Mouse (Mus musculus) heart, embryonic 11.5 days (tissue): ENCODE results near the gene Lingo3. TPM values are rescaled to one million over a fixed set of nuclear protein-coding genes. Genes with fewer than 3 reads are reported as not detected.

Source experiments
- ATAC-seq: fragments of 200-750 bp; cut with Nextera tagmentation; replicated peaks from 2 replicates; pipeline ENCODE4 v1.8.0; 2017; ENCODE audit warnings: moderate library complexity; ENCODE audit not compliant: insufficient number of reproducible peaks, low FRiP score, low TSS enrichment
- H3K27ac ChIP-seq: fragments of 300-500 bp; sonication (generic); 2 replicates; pipeline ENCODE4 v1.5.1; 2014; ENCODE audit warnings: mild to moderate bottlenecking, low read depth, low read length
- H3K27me3 ChIP-seq: fragments of 300-500 bp; sonication (generic); 2 replicates; pipeline ENCODE4 v1.6.1; 2014; ENCODE audit warnings: mild to moderate bottlenecking, low read length, mixed read lengths; ENCODE audit not compliant: control insufficient read depth, insufficient read depth
- H3K36me3 ChIP-seq: fragments of 300-500 bp; sonication (generic); 2 replicates; pipeline ENCODE4 v1.6.1; 2014; ENCODE audit warnings: mild to moderate bottlenecking, low read length, moderate library complexity, mixed read lengths; ENCODE audit not compliant: control insufficient read depth, insufficient read depth
- H3K4me1 ChIP-seq: fragments of 300-500 bp; sonication (generic); 2 replicates; pipeline ENCODE4 v1.6.1; 2014; ENCODE audit warnings: low read length; ENCODE audit not compliant: control insufficient read depth, insufficient read depth
- H3K4me2 ChIP-seq: fragments of 300-500 bp; sonication (generic); 2 replicates; pipeline ENCODE4 v1.6.1; 2014; ENCODE audit warnings: mild to moderate bottlenecking, moderate library complexity
- H3K4me3 ChIP-seq: fragments of 300-500 bp; sonication (generic); 2 replicates; pipeline ENCODE4 v1.5.1; 2014; ENCODE audit warnings: low read depth, low read length
- H3K9ac ChIP-seq: fragments of 300-500 bp; sonication (generic); 2 replicates; pipeline ENCODE4 v1.6.1; 2014; ENCODE audit warnings: mild to moderate bottlenecking, low read depth, low read length, moderate library complexity
- H3K9me3 ChIP-seq: fragments of 300-500 bp; sonication (generic); replicated peaks from 2 replicates; pipeline ENCODE4 v1.6.1; 2016; ENCODE audit warnings: low read length; ENCODE audit not compliant: control insufficient read depth
- WGBS: fragments of 180-500 bp; shearing (Covaris S2); extraction: QIAGEN DNeasy Blood & Tissue Kit; methylation state at CpG from one replicate; pipeline ENCODE4 v1.1.7; 2014; ENCODE audit not compliant: insufficient replicate concordance; 5-methylcytosine and 5-hydroxymethylcytosine counted together
- polyA plus RNA-seq: library from polyadenylated mRNA; unstranded; fragments of >200 nt; fragmentation: Nextera tagmentation; extraction: Ambion mirVana; gene quantifications from 2 replicates; pipeline ENCODE4 v1.2.1, GENCODE M21; 2014

Lingo3 gene
- polyA plus RNA-seq, 1 experiment from 2014 or later: not detected

- WGBS: 23% methylated on average over 9 of the region's 9 CpGs
- H3K36me3 ChIP-seq: no peaks in the 10 kb centered on the region
- no peak within 1 kb of the TSS for H3K4me2 ChIP-seq
- H3K27me3 ChIP-seq: peaks cover 10% of the 10 kb centered on the region
- no peak within 1 kb of the TSS for H3K4me3 ChIP-seq
- H3K9ac ChIP-seq: no peak within 1 kb of the TSS
- no peak for ATAC-seq
- no peaks in the 10 kb centered on the region for H3K9me3 ChIP-seq
- H3K27ac ChIP-seq: no peak within 1 kb of the TSS
- peaks cover 1% of the 10 kb centered on the region for H3K4me1 ChIP-seq
Measured at GRCm38 (mm10) chr10:80871581-80871980, 27.7 kb upstream of the Lingo3 start, which contains the start of gene Tmprss9. Tmprss9 (plus strand) TSS chr10:80871848.

- H3K4me2 ChIP-seq: no peak overlapping the region
- H3K4me1 ChIP-seq: no peaks in the 10 kb centered on the region
- H3K9me3 ChIP-seq: no peaks in the 10 kb centered on the region
- ATAC-seq: no peak
- peaks cover 2% of the 10 kb centered on the region; the same call in 1 of the 2 replicates for H3K36me3 ChIP-seq
- H3K9ac ChIP-seq: no peak overlapping the region
- no peak overlapping the region for H3K27ac ChIP-seq
- WGBS: 82% methylated on average over 1 of the region's 6 CpGs
- peaks cover 10% of the 10 kb centered on the region for H3K27me3 ChIP-seq
- no peak overlapping the region for H3K4me3 ChIP-seq
Measured at GRCm38 (mm10) chr10:80870993-80871392, 27.2 kb upstream of the Lingo3 start.

- Histone ChIP-seq H3K9ac (no peak overlapping the region), H3K4me2 (no peak overlapping the region), H3K27ac (no peak overlapping the region), H3K36me3 (peaks cover 18% of the 10 kb centered on the region), H3K27me3 (no peaks in the 10 kb centered on the region), H3K4me3 (no peak overlapping the region), H3K4me1 (no peaks in the 10 kb centered on the region), H3K9me3 (no peaks in the 10 kb centered on the region)
- WGBS: 91% methylated on average over 16 of the region's 16 CpGs
- ATAC-seq: no peak
Measured at GRCm38 (mm10) chr10:80864446-80864845, 20.6 kb upstream of the Lingo3 start.

- H3K4me2 ChIP-seq: no peak overlapping the region
- no peaks in the 10 kb centered on the region for H3K9me3 ChIP-seq
- no peaks in the 10 kb centered on the region for H3K27me3 ChIP-seq
- peaks cover 18% of the 10 kb centered on the region for H3K36me3 ChIP-seq
- no peak overlapping the region for H3K9ac ChIP-seq
- 86% methylated on average over 5 of the region's 5 CpGs for WGBS
- ATAC-seq: no peak
- H3K4me3 ChIP-seq: no peak overlapping the region
- no peak overlapping the region for H3K27ac ChIP-seq
- 0 out of 2 replicates have a peak, but pooled peaks cover 2% of the 10 kb centered on the region for H3K4me1 ChIP-seq
Measured at GRCm38 (mm10) chr10:80862305-80862704, 18.5 kb upstream of the Lingo3 start.

- peak overlapping the region; percentile 23; the same call in 1 of the 2 replicates for H3K4me3 ChIP-seq
- peak overlapping the region; percentile 49 for H3K9ac ChIP-seq
- peak; percentile 60 for ATAC-seq
- peaks cover 7% of the 10 kb centered on the region for H3K36me3 ChIP-seq
- H3K27me3 ChIP-seq: no peaks in the 10 kb centered on the region
- H3K9me3 ChIP-seq: no peaks in the 10 kb centered on the region
- H3K4me2 ChIP-seq: peak overlapping the region; percentile 100
- 68% methylated on average over 7 of the region's 7 CpGs for WGBS
- peak overlapping the region; percentile 88 for H3K27ac ChIP-seq
- H3K4me1 ChIP-seq: peaks cover 18% of the 10 kb centered on the region
Measured at GRCm38 (mm10) chr10:80858350-80858935, 14.6 kb upstream of the Lingo3 start.

GRCm38 (mm10) chr10:80857848-80858247, 14.0 kb upstream of the Lingo3 start:
- H3K4me1 ChIP-seq: peaks cover 18% of the 10 kb centered on the region

GRCm38 (mm10) chr10:80857386-80857785, 13.5 kb upstream of the Lingo3 start:
- ATAC-seq: no peak
- H3K4me3 ChIP-seq: peak overlapping the region; percentile 23; the same call in 1 of the 2 replicates
- peaks cover 18% of the 10 kb centered on the region for H3K4me1 ChIP-seq
- peaks cover 5% of the 10 kb centered on the region for H3K36me3 ChIP-seq
- H3K9ac ChIP-seq: peak overlapping the region; percentile 61
- no peaks in the 10 kb centered on the region for H3K27me3 ChIP-seq
- WGBS: 75% methylated on average over 8 of the region's 8 CpGs
- no peaks in the 10 kb centered on the region for H3K9me3 ChIP-seq
- peak overlapping the region; percentile 100 for H3K4me2 ChIP-seq
- peak overlapping the region; percentile 88 for H3K27ac ChIP-seq

More at GRCm38 (mm10) chr10:80857848-80858247, 14.0 kb upstream of the Lingo3 start:
- Histone ChIP-seq H3K9ac (peak overlapping the region; percentile 61; the same call in 1 of the 2 replicates), H3K4me3 (peak overlapping the region; percentile 23; the same call in 1 of the 2 replicates), H3K36me3 (peaks cover 3% of the 10 kb centered on the region; the same call in 1 of the 2 replicates), H3K4me2 (peak overlapping the region; percentile 100), H3K27ac (peak overlapping the region; percentile 88), H3K9me3 (no peaks in the 10 kb centered on the region), H3K27me3 (no peaks in the 10 kb centered on the region)
- 65% methylated on average over 3 of the region's 3 CpGs for WGBS
- peak; percentile 52; the same call in 1 of the 2 replicates for ATAC-seq

GRCm38 (mm10) chr10:80856908-80857307, 13.1 kb upstream of the Lingo3 start:
- Histone ChIP-seq H3K27me3 (no peaks in the 10 kb centered on the region), H3K36me3 (peaks cover 7% of the 10 kb centered on the region), H3K9ac (peak overlapping the region; percentile 61), H3K4me3 (peak overlapping the region; percentile 23; the same call in 1 of the 2 replicates), H3K4me2 (peak overlapping the region; percentile 100), H3K4me1 (peaks cover 18% of the 10 kb centered on the region), H3K9me3 (no peaks in the 10 kb centered on the region), H3K27ac (peak overlapping the region; percentile 88; the same call in 1 of the 2 replicates)
- no peak for ATAC-seq
- WGBS: 70% methylated on average over 5 of the region's 5 CpGs
